Mouse (Mus musculus) cerebellum, adult 9-11 months (tissue): ENCODE results near the gene Atxn7l1.

Experiments used
- DNase-seq: peaks from one replicate; pipeline ENCODE4 v3.0.0; 2022

The Atxn7l1 gene

DNA sequence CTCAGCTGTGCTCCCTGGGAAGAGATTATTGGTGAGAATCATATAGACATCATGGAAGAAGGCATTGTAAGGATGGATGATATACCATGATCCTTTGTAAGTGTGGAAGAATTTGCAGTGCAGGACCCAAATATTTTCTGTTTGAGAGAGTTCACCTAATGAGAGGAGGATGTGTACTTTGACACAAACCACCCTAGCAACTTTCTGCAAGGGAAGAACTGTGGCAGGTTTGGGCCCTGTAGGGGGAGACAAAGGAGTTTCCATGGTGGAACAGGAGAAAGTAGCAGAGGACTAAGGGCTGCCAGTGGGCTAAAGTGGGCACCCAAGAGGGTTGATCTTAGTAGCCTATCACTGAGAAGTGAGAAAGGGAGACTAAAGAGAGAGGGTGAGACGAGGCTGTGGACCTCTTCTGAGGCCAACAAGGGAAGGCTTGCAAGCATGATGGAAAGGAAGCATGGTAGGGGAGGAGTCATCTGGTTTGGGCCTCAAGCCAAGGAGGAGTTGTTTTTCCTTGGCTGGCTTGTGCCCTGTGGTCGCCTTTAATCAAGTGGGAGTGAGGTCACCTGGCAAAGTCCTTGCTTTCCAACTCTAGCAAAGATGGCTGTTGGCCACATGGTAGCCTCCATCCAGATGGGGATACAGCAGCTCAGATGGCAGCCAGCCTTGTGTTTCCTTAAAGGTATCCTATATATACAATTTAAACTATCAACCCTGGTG, 243.5 kb downstream of the Atxn7l1 start:
- DNase-seq: no peak

GRCm38 (mm10) chr12:33394804-33395623, 247.5 kb downstream of the Atxn7l1 start, which contains the start of gene Efcab10:
Gene Efcab10, plus strand, starts transcription at chr12:33394854.
- no peak for DNase-seq

DNA sequence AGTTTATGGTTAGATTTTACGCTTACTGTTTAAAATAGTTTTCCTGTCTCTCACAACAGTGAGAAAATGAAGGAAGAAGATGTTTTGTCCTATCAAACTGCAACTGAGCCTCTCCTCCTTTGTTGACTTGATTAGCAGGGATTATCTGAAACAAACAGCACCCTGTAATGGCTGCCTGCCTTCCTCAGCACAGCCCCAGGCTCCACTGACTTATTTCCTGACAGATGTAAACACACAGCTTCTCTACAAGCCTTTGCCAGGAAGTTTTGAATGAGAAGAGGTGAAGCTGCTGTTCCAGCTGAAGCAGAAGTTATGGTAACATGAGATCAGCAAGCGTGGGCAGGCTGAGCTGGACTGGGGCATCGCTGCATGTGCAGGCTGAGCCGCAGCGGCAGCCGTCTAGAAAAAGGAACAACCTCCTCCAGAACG, 255.8 kb downstream of the Atxn7l1 start:
- DNase-seq: no peak

- DNase-seq: no peak
Observed at GRCm38 (mm10) chr12:33404996-33405395, 257.5 kb downstream of the Atxn7l1 start.

- DNase-seq: no peak
Observed at GRCm38 (mm10) chr12:33405398-33406026, 258.0 kb downstream of the Atxn7l1 start.

DNA sequence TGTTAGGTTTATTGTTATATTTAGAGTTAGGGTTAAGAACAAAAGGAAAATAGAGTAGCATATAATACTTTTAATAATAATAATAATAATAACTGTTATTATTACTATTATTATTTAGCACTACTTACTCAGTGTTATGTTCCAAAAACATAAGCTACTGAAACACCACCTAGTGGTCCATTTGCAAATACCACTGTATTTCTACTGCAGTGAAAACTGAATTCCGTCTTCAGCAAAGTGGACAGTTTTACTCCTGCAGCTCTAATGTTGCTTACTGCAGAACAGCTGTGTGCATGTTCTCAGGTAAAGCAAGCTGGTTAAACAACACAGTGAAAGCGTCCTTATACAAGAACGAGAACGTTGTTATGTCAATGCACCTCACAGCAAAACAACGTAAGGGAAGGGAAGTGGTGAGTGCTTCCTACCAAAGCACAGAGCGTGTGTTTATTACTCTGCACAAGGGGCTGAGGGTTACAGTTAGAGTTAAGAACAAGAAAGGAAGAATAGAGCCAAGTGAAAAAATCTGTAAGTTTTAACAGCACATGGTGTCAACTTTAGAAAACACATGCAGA, 264.2 kb downstream of the Atxn7l1 start:
- no peak for DNase-seq
